Mouse (Mus musculus) brain, embryonic 18.5 days (tissue): Measurements from ENCODE around the gene Sel1l3.

ENCODE experiments used
- DNase-seq: peaks from one replicate; pipeline ENCODE4 v3.0.0-alpha.2; 2012; ENCODE audit warnings: low read depth, low spot score

Gene Sel1l3

DNA sequence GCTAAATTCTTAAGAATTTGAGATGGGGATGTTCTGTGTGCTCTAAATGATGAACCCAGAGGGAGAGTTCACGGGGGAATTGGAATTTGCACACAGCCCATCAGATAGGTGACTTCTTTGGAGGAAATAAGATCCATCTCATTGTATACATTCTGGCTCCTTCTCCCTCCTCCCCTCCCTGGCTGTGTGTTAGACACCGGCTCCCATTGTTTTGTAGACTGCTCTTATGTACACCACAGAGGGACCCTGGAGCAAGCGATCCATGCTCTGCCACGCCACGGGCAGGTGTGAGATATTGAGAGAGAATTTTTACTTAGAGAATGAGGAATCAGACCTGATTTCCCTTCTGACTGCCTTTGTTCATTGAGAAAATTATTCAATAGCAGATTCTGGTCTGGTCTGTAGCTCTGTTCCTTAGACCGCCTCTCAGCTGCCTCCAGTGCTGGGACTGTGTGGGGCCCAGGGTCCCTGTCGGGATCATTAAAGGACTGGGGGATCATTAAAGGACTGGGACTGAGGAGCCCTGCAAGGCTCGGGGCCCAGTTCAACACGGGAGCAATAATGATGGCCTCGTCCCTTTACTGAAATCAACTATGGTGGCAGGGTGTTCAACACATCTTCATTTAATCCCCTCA is 67.6 kb downstream of the Sel1l3 start:
- no peak for DNase-seq

DNA sequence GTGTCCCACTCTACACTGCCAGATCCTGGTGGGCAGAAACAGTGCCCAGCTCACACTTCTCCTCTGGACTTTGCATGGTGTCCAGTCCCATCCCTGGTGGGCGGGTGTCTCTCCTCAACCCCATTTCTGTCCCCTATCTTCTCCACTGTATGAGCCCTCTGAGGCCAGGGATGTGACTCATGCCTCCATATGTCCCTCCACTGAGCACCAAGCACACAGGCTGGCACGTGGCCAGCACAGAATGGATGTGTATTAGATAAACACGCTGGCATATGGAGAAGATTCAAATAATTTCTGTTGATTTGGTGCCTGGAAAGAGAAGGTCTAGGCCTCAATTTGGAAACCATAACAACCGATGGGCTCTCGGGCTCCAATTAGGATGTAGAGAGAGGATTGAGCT is 71.1 kb downstream of the Sel1l3 start:
- DNase-seq, result no peak

DNA sequence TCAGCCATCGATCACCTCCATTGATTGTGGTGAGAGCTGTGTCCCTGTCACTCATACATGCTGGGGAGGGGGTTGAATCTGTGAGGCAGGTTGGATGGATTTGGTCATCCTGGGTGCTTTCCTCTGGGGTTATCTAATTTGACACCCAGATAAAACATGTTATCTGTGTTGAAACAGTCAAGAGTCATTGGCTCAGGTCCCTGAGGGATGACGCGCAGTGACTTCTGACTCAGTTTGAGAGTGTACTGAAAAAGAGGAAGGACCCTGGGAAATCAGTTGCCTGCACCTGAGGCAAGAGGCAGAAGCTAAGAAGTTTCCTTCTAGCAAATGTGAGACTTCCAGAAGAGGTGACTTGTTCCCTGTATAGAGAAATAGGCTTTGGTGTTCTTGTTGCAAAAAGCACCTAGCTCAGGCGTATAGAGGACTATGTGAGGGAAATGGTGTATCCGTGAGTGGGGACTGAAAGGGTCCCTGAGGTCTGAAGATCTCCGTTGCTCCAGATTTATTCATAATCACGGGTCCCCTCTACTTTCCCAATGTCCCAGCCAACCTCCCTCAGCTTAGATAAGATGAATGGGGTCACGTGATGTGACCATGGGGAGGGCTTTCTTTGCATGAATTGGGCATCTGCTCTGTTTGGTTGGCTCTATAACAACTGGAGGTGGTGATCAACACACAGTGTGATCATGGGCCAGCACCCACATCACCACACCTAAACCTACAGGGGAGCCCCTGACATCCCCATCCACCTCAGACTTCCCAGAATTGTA is 73.4 kb downstream of the Sel1l3 start:
- DNase-seq, result no peak

GRCm38 (mm10) chr5:53139566-53139965 is 74.2 kb downstream of the Sel1l3 start:
- no peak for DNase-seq

DNA sequence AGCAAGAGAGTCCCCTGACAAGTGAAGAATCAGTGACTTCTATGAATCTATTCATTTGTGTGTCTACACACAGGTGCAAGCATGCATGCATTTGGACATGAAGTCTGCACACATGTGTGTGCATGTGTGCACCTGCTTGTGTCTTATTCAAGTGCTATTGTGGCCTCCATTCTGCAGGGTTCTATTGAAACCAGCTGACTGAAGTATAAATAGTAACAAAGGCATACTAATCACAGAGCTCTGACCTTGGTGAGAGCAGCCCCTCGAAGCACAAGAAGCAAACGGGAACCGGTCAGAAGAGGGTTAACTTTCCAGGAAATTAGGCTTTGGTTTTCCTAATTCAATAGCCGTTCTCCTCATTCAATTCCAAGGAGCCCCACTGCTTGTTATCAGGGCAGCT is 74.6 kb downstream of the Sel1l3 start:
- no peak for DNase-seq

- DNase-seq, result no peak
These were observed 75.7 kb downstream of the Sel1l3 start for GRCm38 (mm10) chr5:53138025-53138424.

- DNase-seq, result no peak
These were observed 77.7 kb downstream of the Sel1l3 start for GRCm38 (mm10) chr5:53135984-53136383.

GRCm38 (mm10) chr5:53134003-53134402 is 79.7 kb downstream of the Sel1l3 start:
- no peak for DNase-seq

DNA sequence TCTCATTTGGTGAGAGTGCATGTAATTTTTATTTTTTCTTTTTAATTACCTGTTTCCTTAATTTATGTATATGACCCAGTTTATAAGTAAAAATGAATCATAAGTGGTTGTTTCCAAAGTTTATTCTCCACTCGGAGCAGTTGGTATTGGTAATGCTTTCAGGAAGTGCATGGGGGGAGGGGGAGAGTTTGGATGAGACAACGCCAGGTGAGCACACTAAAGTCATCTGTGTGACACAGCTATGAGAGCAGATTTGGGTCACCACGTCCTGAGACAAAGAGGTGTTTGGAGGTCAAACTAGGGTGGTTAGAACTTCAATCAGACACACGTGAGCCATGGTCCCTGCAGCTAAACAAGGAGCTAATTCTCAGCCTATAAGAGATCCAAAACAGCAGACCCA is 89.0 kb downstream of the Sel1l3 start:
- DNase-seq, result no peak

DNA sequence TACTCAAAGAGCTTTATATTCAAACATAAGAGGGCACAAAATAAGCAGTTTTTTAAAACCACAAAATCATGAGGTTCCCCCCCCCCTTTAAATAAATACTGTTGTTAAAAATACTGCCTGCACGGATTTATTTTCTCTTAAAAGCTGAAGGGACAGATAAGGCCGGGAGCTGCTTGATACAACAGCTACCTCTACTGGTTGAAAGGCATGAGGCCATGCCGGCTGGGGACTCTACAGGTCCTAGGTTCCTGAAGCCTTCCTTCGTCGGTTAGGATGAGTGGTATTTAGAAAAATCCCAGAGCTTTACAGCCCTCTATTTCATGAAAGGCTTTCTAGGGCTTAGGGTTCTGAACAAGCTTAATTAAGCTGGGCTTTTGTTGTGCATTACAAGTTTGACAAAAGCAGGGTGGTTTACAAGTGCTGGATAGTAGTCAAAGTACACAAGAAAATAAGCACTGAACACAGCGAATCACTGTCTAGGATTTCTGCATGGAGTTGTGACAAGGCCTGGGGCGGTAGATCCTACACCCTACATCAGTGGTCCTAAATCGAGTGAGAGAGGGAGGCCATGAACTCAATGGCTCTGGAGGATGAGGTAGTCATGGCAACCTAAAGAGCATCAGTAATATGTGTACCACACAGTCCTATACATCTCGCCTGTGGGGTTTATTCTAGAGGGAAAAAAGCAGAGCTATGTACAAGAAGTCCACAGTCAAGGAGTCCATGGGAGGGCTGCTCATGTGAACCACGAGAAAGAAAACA is 90.0 kb downstream of the Sel1l3 start:
- no peak for DNase-seq

DNA sequence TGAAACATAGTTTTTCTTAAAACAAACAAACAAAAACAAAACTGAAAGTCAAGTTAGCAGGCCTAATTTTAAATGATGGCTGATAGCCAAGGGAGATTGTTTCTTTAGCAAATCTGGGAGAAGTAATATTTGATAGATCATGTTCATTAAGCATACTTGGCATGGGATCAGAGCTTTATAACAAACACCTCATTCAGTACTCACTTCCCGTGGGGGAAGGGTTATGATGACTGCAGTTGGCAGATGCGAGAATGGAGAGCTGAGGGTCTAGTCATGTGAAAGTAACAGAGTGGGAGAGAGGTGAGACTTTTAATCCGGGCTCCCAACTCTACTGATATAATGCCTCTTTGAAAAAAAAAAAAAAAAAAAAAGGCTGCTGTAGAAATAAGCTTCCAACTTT is 94.0 kb downstream of the Sel1l3 start:
- DNase-seq, result no peak

- no peak for DNase-seq
These were observed 95.5 kb downstream of the Sel1l3 start for GRCm38 (mm10) chr5:53118212-53118611.

- DNase-seq, result no peak
These were observed 99.0 kb downstream of the Sel1l3 start for GRCm38 (mm10) chr5:53114616-53115267.

DNA sequence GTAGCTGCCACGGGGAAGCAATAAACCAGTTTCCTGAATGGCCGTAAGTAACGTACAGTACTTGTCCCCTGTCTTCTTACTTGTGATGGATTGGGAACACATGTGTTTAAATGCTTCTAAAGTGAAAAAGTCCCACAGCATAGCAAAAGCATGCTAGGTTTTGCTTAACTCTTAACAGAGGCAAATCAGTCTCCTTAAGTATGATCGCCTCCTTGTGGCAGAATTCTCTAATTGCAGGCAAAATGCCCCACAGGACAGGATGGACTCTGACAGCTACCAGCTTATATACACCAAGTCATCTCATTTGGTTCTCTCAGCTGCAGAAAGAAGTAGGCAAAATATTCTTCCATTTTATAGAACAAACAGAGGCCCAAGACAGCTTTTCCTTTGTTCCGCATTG is 100.8 kb downstream of the Sel1l3 start:
- no peak for DNase-seq

- no peak for DNase-seq
These were observed 102.7 kb downstream of the Sel1l3 start for GRCm38 (mm10) chr5:53111036-53111435.

- no peak for DNase-seq
These were observed 103.5 kb downstream of the Sel1l3 start for GRCm38 (mm10) chr5:53110225-53110624.

GRCm38 (mm10) chr5:53108668-53109067 is 105.1 kb downstream of the Sel1l3 start:
- no peak for DNase-seq

DNA sequence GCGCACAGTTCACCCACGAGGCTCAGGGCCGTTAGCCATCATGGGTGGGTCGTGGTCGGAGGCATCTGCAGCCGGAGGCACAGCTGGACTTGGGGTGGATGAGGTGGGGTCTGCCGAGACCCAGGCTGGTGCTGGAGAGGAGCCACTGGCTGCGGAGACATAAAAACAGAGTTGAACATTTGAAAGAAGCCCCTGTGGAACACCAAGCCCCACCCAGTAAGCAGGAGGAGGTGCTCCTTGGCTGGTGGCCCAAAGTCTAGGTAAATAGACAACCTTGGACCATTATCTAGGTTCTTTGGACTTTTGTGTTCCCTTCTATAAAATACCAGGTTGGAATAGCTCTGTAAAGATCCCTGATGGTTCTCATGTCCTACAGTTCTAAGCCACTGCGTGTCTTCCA is 105.7 kb downstream of the Sel1l3 start:
- no peak for DNase-seq

GRCm38 (mm10) chr5:53106731-53107130 is 107.0 kb downstream of the Sel1l3 start:
- no peak for DNase-seq

GRCm38 (mm10) chr5:53106125-53106524 is 107.6 kb downstream of the Sel1l3 start:
- DNase-seq, result no peak

DNA sequence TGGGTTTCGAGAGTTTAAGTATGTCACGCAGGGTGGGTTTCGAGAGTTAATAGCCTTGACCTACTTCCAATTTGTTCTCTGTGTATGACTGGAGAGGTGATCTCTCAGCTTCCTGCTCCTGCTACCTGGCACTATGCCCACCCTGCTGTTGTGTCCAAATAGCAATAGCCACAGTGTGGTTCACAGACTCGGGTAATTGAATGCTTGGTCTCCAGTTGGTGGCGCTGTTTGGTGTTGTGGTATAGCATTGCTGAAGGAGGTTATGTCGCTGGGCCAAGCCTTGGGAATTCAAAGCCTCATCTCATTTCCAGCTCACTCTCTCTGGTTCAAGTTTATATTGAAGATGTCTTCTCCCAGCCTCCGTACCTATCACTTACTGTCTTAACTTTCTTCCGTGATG is 108.0 kb downstream of the Sel1l3 start:
- no peak for DNase-seq

DNA sequence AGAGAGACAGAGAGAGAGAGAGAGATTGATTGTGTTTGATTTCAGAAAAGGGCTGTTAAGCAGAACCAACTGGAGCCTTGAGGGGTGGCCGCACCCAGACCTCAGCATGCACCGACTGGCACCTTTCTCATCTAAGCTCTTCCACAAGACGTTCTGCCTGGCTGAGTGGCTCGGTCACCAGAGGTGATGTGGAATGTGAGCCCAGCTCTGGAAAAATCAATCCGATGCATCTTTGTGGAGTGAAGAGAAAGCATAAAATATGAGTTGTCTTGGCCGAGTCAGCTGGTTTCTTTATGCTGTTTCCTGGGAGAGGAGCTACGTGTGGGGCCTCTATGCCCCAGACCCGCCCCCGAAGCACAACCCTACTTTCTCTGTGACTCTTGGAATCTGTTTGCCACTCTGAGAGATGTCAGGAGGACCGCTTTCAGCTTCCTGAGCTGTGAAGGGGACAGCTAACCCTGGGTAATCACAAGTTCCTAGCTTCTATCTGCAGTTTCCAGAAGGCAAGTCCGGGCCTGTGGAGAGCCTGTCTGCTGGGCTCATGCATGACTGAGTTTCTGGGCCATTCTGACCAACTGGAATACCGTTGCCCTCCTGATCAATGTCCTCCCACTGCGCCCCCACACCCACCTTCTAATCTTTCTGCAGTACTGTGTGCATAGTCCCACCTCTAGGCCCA is 109.4 kb downstream of the Sel1l3 start:
- DNase-seq, result no peak
